Mouse (Mus musculus): ENCODE data around the gene Cdkn1c. TPM values are rescaled to one million over a fixed set of nuclear protein-coding genes. Genes with fewer than 3 reads are reported as not detected.

The Cdkn1c gene
- polyA plus RNA-seq, 1 experiment from 2014 or later: 285 TPM

DNA sequence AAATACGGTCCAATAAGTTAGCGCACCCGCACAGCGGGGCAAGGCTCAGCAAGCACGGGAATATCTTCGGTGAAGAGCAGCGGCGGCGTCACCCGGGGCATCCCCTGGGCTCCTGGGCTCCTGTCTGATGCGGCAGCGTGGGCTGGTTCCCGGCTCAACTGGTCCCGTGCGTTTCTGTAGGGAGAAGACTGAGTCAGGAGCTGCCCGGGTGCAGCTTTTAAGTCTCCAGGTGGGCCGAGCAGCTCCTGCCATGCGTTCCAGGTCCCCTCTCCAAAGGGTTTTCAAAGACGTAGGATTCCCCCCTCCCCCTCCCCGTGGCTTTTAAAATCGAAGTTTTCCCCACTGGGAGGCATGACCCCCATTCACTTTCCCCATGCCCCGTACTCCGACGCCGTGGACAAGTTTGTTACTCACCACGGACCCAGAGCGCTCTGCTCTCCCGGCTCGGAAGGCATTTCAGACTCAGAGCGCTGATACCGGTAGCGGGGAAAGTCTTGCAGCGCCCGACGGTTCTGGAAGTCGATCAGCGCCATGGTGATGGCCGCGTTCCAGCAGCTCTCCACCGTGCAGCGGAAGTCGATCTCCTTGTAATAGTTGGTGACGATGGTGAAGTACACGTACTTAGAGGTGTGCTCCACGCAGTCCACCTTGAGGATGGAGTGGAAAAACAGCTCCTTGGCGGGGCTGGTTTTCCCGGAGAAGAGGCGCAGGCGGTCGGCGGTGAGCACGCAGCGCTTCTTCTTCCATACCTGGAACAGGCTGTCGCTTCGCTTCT lies 41.0 kb upstream of the Cdkn1c start:
- H3K4me2 ChIP-seq (ENCODE audit: low read depth, low read length): peak overlapping the region; percentile 78
- ATAC-seq (replicated peaks; ENCODE audit: extremely low read depth, insufficient read depth, low FRiP score): no peak; the same call in 1 of the 2 replicates
- WGBS: 2% methylated on average over 55 of the region's 55 CpGs
- H3K27ac ChIP-seq (ENCODE audit: low read length): no peak overlapping the region
- H3K9me3 ChIP-seq (replicated peaks; ENCODE audit: control insufficient read depth, low read length): 0 out of 2 replicates have a peak, but pooled peaks cover 3% of the 10 kb centered on the region
- peak overlapping the region; percentile 23 for H3K9ac ChIP-seq (ENCODE audit: low read length)
- H3K27me3 ChIP-seq (ENCODE audit: control insufficient read depth, insufficient read depth, low read length): peaks cover 34% of the 10 kb centered on the region
- no peaks in the 10 kb centered on the region for H3K36me3 ChIP-seq (ENCODE audit: control insufficient read depth, insufficient read depth)
- H3K4me1 ChIP-seq (ENCODE audit: control insufficient read depth, insufficient read depth, low read length): peaks cover 11% of the 10 kb centered on the region; the same call in 1 of the 2 replicates
- H3K4me3 ChIP-seq (ENCODE audit: low read length): peak overlapping the region; percentile 53

DNA sequence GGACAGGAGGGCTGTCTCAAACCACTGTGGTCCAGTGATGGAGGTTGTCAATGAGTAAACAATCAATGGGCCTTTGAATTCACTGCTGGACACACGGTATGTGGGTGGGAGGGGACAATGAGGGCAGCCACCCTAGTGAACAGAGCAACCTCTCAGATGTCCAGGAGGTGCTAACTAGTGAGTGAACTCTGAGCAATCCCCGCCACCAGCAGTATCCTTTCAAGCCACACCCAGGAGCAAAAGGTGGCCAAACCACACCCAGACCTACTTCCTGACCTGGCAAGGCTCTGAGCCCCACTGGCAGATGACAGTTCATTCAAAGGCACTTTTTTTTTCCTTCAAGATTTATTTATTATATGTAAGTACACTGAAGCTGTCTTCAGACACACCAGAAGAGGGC lies 40.1 kb upstream of the Cdkn1c start:
- peaks cover 11% of the 10 kb centered on the region; the same call in 1 of the 2 replicates for H3K4me1 ChIP-seq (ENCODE audit: control insufficient read depth, insufficient read depth, low read length)
- 42% methylated on average over 2 of the region's 2 CpGs for WGBS
- H3K36me3 ChIP-seq (ENCODE audit: control insufficient read depth, insufficient read depth): no peaks in the 10 kb centered on the region
- H3K4me3 ChIP-seq (ENCODE audit: low read length): no peak overlapping the region
- H3K27ac ChIP-seq (ENCODE audit: low read length): no peak overlapping the region
- no peak for ATAC-seq (replicated peaks; ENCODE audit: extremely low read depth, insufficient read depth, low FRiP score)
- no peak overlapping the region for H3K4me2 ChIP-seq (ENCODE audit: low read depth, low read length)
- H3K27me3 ChIP-seq (ENCODE audit: control insufficient read depth, insufficient read depth, low read length): peaks cover 34% of the 10 kb centered on the region
- H3K9me3 ChIP-seq (replicated peaks; ENCODE audit: control insufficient read depth, low read length): no peaks in the 10 kb centered on the region
- no peak overlapping the region for H3K9ac ChIP-seq (ENCODE audit: low read length)

GRCm38 (mm10) chr7:143498584-143498983 lies 37.7 kb upstream of the Cdkn1c start:
- 88% methylated on average over 4 of the region's 4 CpGs for WGBS
- Histone ChIP-seq H3K27ac (ENCODE audit: low read length) (no peak overlapping the region), H3K4me1 (ENCODE audit: control insufficient read depth, insufficient read depth, low read length) (peaks cover 11% of the 10 kb centered on the region; the same call in 1 of the 2 replicates), H3K4me2 (ENCODE audit: low read depth, low read length) (no peak overlapping the region), H3K9ac (ENCODE audit: low read length) (no peak overlapping the region), H3K9me3 (replicated peaks; ENCODE audit: control insufficient read depth, low read length) (no peaks in the 10 kb centered on the region), H3K36me3 (ENCODE audit: control insufficient read depth, insufficient read depth) (no peaks in the 10 kb centered on the region), H3K4me3 (ENCODE audit: low read length) (no peak overlapping the region), H3K27me3 (ENCODE audit: control insufficient read depth, insufficient read depth, low read length) (peaks cover 25% of the 10 kb centered on the region)
- ATAC-seq (replicated peaks; ENCODE audit: extremely low read depth, insufficient read depth, low FRiP score): no peak

DNA sequence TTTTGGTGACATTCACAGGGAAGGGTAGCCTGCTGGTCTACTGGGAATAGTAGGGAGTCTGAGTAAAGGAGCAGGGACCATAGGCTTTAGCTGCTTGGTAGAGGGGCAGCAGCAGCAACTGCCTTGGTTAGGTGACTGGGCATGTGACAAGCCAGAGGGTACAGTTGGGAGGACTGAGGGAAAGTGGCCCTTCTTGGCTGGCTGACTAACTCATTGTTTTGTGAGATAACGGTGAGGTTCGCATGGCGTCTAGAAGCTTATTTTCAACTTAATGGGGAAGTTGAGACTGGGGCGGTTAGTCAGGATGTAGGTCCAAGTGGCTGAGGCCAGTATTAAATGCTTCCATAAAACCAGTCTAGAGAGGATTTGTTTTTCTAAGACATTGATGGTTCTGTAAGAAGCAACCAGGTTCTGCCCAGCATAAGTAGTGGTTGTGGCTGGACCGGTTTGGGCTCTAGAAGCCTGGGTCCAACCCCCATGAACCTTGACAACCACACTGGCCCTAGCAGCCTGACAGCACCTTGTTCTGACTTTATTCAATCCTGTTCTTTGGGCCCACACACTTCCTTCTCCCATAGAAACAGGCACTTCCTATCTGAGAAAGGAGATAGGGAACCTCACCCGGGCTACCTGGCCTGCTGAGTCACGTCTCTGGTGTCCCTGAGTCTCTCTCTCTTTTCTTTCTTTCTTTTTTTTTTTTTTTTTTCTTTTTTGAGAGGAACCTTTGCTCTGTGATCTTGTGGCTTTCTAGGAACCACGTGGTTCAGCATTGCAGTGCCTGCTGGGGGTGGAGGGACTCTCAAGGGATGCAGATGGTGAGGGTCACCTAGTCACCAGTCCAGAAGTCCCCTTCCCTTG lies 34.5 kb upstream of the Cdkn1c start:
- H3K4me1 ChIP-seq (ENCODE audit: control insufficient read depth, insufficient read depth, low read length): no peaks in the 10 kb centered on the region
- H3K9me3 ChIP-seq (replicated peaks; ENCODE audit: control insufficient read depth, low read length): no peaks in the 10 kb centered on the region
- H3K4me3 ChIP-seq (ENCODE audit: low read length): no peak overlapping the region
- 59% methylated on average over 8 of the region's 8 CpGs for WGBS
- no peak overlapping the region for H3K4me2 ChIP-seq (ENCODE audit: low read depth, low read length)
- ATAC-seq (replicated peaks; ENCODE audit: extremely low read depth, insufficient read depth, low FRiP score): no peak
- H3K27me3 ChIP-seq (ENCODE audit: control insufficient read depth, insufficient read depth, low read length): peaks cover 10% of the 10 kb centered on the region
- H3K27ac ChIP-seq (ENCODE audit: low read length): no peak overlapping the region
- H3K36me3 ChIP-seq (ENCODE audit: control insufficient read depth, insufficient read depth): no peaks in the 10 kb centered on the region
- no peak overlapping the region for H3K9ac ChIP-seq (ENCODE audit: low read length)

- WGBS: 70% methylated on average over 6 of the region's 6 CpGs
- Histone ChIP-seq H3K36me3 (ENCODE audit: control insufficient read depth, insufficient read depth) (no peaks in the 10 kb centered on the region), H3K9ac (ENCODE audit: low read length) (no peak overlapping the region), H3K9me3 (replicated peaks; ENCODE audit: control insufficient read depth, low read length) (no peaks in the 10 kb centered on the region), H3K4me3 (ENCODE audit: low read length) (no peak overlapping the region), H3K27me3 (ENCODE audit: control insufficient read depth, insufficient read depth, low read length) (peaks cover 11% of the 10 kb centered on the region), H3K4me2 (ENCODE audit: low read depth, low read length) (no peak overlapping the region), H3K27ac (ENCODE audit: low read length) (no peak overlapping the region), H3K4me1 (ENCODE audit: control insufficient read depth, insufficient read depth, low read length) (no peaks in the 10 kb centered on the region)
- ATAC-seq (replicated peaks; ENCODE audit: extremely low read depth, insufficient read depth, low FRiP score): no peak
Observed at GRCm38 (mm10) chr7:143493616-143494126, 32.8 kb upstream of the Cdkn1c start.

DNA sequence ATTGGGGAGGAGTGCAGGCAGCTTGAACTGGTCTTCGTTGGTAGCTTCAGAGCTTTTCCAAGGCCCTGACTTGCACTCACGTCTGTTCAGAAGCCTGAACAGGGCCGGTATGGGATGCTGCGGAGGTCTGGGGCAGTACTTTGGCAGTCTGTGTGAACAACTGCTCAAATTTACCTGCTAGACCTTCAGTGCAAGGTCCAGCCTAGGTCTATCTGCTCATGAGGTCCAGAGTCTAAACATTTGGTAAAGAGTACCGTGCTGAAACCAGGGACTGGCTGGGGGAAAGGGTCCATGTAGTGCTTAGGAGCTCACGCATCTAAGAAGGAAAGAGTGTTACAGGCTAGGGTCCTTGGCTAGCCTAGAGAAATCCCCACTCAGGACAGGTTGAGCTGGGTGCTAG lies 28.9 kb upstream of the Cdkn1c start:
- no peaks in the 10 kb centered on the region for H3K36me3 ChIP-seq (ENCODE audit: control insufficient read depth, insufficient read depth)
- no peak for ATAC-seq (replicated peaks; ENCODE audit: extremely low read depth, insufficient read depth, low FRiP score)
- H3K4me2 ChIP-seq (ENCODE audit: low read depth, low read length): no peak overlapping the region
- H3K9me3 ChIP-seq (replicated peaks; ENCODE audit: control insufficient read depth, low read length): no peaks in the 10 kb centered on the region
- H3K9ac ChIP-seq (ENCODE audit: low read length): no peak overlapping the region
- WGBS: 76% methylated on average over 6 of the region's 6 CpGs
- no peak overlapping the region for H3K4me3 ChIP-seq (ENCODE audit: low read length)
- no peaks in the 10 kb centered on the region for H3K4me1 ChIP-seq (ENCODE audit: control insufficient read depth, insufficient read depth, low read length)
- H3K27ac ChIP-seq (ENCODE audit: low read length): no peak overlapping the region
- H3K27me3 ChIP-seq (ENCODE audit: control insufficient read depth, insufficient read depth, low read length): peaks cover 11% of the 10 kb centered on the region

- Histone ChIP-seq H3K4me2 (ENCODE audit: low read depth, low read length) (no peak overlapping the region), H3K27ac (ENCODE audit: low read length) (no peak overlapping the region), H3K4me1 (ENCODE audit: control insufficient read depth, insufficient read depth, low read length) (no peaks in the 10 kb centered on the region), H3K4me3 (ENCODE audit: low read length) (no peak overlapping the region), H3K9ac (ENCODE audit: low read length) (no peak overlapping the region), H3K9me3 (replicated peaks; ENCODE audit: control insufficient read depth, low read length) (no peaks in the 10 kb centered on the region), H3K27me3 (ENCODE audit: control insufficient read depth, insufficient read depth, low read length) (peaks cover 2% of the 10 kb centered on the region; the same call in 1 of the 2 replicates), H3K36me3 (ENCODE audit: control insufficient read depth, insufficient read depth) (no peaks in the 10 kb centered on the region)
- ATAC-seq (replicated peaks; ENCODE audit: extremely low read depth, insufficient read depth, low FRiP score): no peak
- WGBS: 12% methylated on average over 6 of the region's 6 CpGs
Observed at GRCm38 (mm10) chr7:143482541-143482940, 21.7 kb upstream of the Cdkn1c start.

- no peak overlapping the region for H3K4me2 ChIP-seq (ENCODE audit: low read depth, low read length)
- no peak for ATAC-seq (replicated peaks; ENCODE audit: extremely low read depth, insufficient read depth, low FRiP score)
- H3K36me3 ChIP-seq (ENCODE audit: control insufficient read depth, insufficient read depth): no peaks in the 10 kb centered on the region
- WGBS: 44% methylated on average over 5 of the region's 5 CpGs
- H3K9me3 ChIP-seq (replicated peaks; ENCODE audit: control insufficient read depth, low read length): no peaks in the 10 kb centered on the region
- H3K27me3 ChIP-seq (ENCODE audit: control insufficient read depth, insufficient read depth, low read length): peaks cover 2% of the 10 kb centered on the region; the same call in 1 of the 2 replicates
- H3K4me3 ChIP-seq (ENCODE audit: low read length): no peak overlapping the region
- no peaks in the 10 kb centered on the region for H3K4me1 ChIP-seq (ENCODE audit: control insufficient read depth, insufficient read depth, low read length)
- no peak overlapping the region for H3K9ac ChIP-seq (ENCODE audit: low read length)
- H3K27ac ChIP-seq (ENCODE audit: low read length): no peak overlapping the region
Observed at GRCm38 (mm10) chr7:143481806-143482387, 21.0 kb upstream of the Cdkn1c start.

Measured in heart, embryonic 16.5 days (tissue).